Mouse (Mus musculus) MEL (cell line): ENCODE data around the gene Agpat4. TPM values are rescaled to one million over a fixed set of nuclear protein-coding genes. Genes with fewer than 3 reads are reported as not detected.

Source experiments
- DNase-seq: peaks from one replicate; pipeline ENCODE4 v3.0.0; 2011; ENCODE audit warnings: low read depth, low spot score
- H3K27ac ChIP-seq: 2 replicates; pipeline ENCODE4 v1.5.1; 2012; ENCODE audit warnings: low read depth, mild to moderate bottlenecking, control low read depth, low read length, moderate library complexity; ENCODE audit not compliant: control insufficient read depth
- H3K27me3 ChIP-seq, 2 experiments: fragments of 150-350 bp in 1 of 2; sonication (generic) in 1 of 2; 2 replicates each; pipeline ENCODE4 v1.6.1; 2012; ENCODE audit warnings: low read length in 2 of 2, mild to moderate bottlenecking in 2 of 2, improper control_type of control experiment in 1 of 2, moderate library complexity in 1 of 2; ENCODE audit not compliant: insufficient read depth in 2 of 2, control insufficient read depth in 1 of 2
- H3K36me3 ChIP-seq, 2 experiments: 2 replicates each; pipeline ENCODE4 v1.6.1; 2012 to 2014; ENCODE audit warnings: low read length in 2 of 2, improper control_type of control experiment in 1 of 2, inconsistent platforms in 1 of 2, mild to moderate bottlenecking in 1 of 2; ENCODE audit not compliant: insufficient read depth in 2 of 2, control insufficient read depth in 1 of 2
- H3K4me1 ChIP-seq, 2 experiments: fragments of 150-350 bp in 1 of 2; sonication (generic) in 1 of 2; 2 replicates each; pipeline ENCODE4 v1.6.1; 2012; ENCODE audit warnings: low read length in 2 of 2, improper control_type of control experiment in 1 of 2, mild to moderate bottlenecking in 1 of 2; ENCODE audit not compliant: insufficient read depth in 2 of 2, control insufficient read depth in 1 of 2
- H3K4me3 ChIP-seq, 2 experiments: fragments of 150-350 bp in 1 of 2; sonication (generic) in 1 of 2; 2 replicates each; pipeline ENCODE4 v1.5.1; 2012; ENCODE audit warnings: low read depth in 2 of 2, low read length in 2 of 2, mild to moderate bottlenecking in 2 of 2, moderate library complexity in 2 of 2, control low read depth in 1 of 2, improper control_type of control experiment in 1 of 2; ENCODE audit not compliant: control insufficient read depth in 1 of 2, insufficient read depth in 1 of 2
- H3K79me2 ChIP-seq: 2 replicates; pipeline ENCODE4 v1.6.1; 2012; ENCODE audit warnings: mild to moderate bottlenecking, low read length, moderate library complexity; ENCODE audit not compliant: control insufficient read depth, poor library complexity, insufficient read depth
- H3K9ac ChIP-seq: 2 replicates; pipeline ENCODE4 v1.6.1; 2012; ENCODE audit warnings: low read depth, mild to moderate bottlenecking, control low read depth, low read length, moderate library complexity; ENCODE audit not compliant: control insufficient read depth, poor library complexity, severe bottlenecking
- H3K9me3 ChIP-seq: fragments of 150-350 bp; sonication (generic); replicated peaks from 2 replicates; pipeline ENCODE4 v1.6.1; 2012; ENCODE audit warnings: mild to moderate bottlenecking, low read length, improper control_type of control experiment, moderate library complexity; ENCODE audit not compliant: insufficient read depth
- CHD1 ChIP-seq: IDR thresholded peaks from 2 replicates; pipeline ENCODE4 v1.6.1; 2012; ENCODE audit warnings: low read depth, mild to moderate bottlenecking, inconsistent platforms, low read length, improper control_type of control experiment
- EP300 ChIP-seq, 2 experiments: IDR thresholded peaks; 2 replicates each; pipeline ENCODE4 v1.6.1; 2011; ENCODE audit warnings: improper control_type of control experiment in 2 of 2, low read length in 2 of 2, low read depth in 1 of 2, mild to moderate bottlenecking in 1 of 2
- GATA1 ChIP-seq: IDR thresholded peaks from 2 replicates; pipeline ENCODE4 v1.6.1; 2011; ENCODE audit warnings: low read depth, low read length, improper control_type of control experiment
- JUND ChIP-seq: IDR thresholded peaks from 2 replicates; pipeline ENCODE4 v1.6.1; 2011; ENCODE audit warnings: low read depth, mild to moderate bottlenecking, improper control_type of control experiment, low read length
- POLR2A ChIP-seq, 2 experiments: IDR thresholded peaks; 2 replicates each; pipeline ENCODE4 v1.6.1; 2011 to 2012; ENCODE audit warnings: low read length in 2 of 2, mild to moderate bottlenecking in 2 of 2, control low read depth in 1 of 2, improper control_type of control experiment in 1 of 2, low read depth in 1 of 2, moderate library complexity in 1 of 2; ENCODE audit not compliant: control insufficient read depth in 1 of 2, insufficient read depth in 1 of 2, poor library complexity in 1 of 2
- RAD21 ChIP-seq: IDR thresholded peaks from 2 replicates; pipeline ENCODE4 v1.6.1; 2011; ENCODE audit warnings: mild to moderate bottlenecking, low read depth, low read length, improper control_type of control experiment
- TBP ChIP-seq: IDR thresholded peaks from 2 replicates; pipeline ENCODE4 v1.8.0; 2011; ENCODE audit warnings: low read depth, low read length, improper control_type of control experiment
- USF1 ChIP-seq: IDR thresholded peaks from 2 replicates; pipeline ENCODE4 v1.6.1; 2014; ENCODE audit warnings: low read depth, mild to moderate bottlenecking, inconsistent platforms, low read length, improper control_type of control experiment, moderate library complexity
- USF2 ChIP-seq, 2 experiments: IDR thresholded peaks; 2 replicates each; pipeline ENCODE4 v1.6.1; 2011 to 2012; ENCODE audit warnings: improper control_type of control experiment in 2 of 2, low read length in 2 of 2, borderline replicate concordance in 1 of 2, inconsistent platforms in 1 of 2, low read depth in 1 of 2, mild to moderate bottlenecking in 1 of 2; ENCODE audit not compliant: insufficient read depth in 1 of 2
- ZKSCAN1 ChIP-seq: IDR thresholded peaks from 2 replicates; pipeline ENCODE4 v1.6.1; 2012; ENCODE audit warnings: low read depth, mild to moderate bottlenecking, inconsistent platforms, low read length, improper control_type of control experiment, moderate library complexity
- polyA plus RNA-seq, 2 experiments: library from polyadenylated mRNA; stranded (reverse) in 1 of 2; unstranded in 1 of 2; fragments of >175 nt in 1 of 2; fragments of >200 nt in 1 of 2; gene quantifications; 2 replicates each; pipeline versions ENCODE4 v1.2.1 to v1.2.4; 2012; ENCODE audit warnings: low replicate concordance in 2 of 2, low read depth in 1 of 2; ENCODE audit not compliant: insufficient read length in 2 of 2, insufficient read depth in 1 of 2, missing spikeins in 1 of 2
- total RNA-seq: library from RNA; depleted of rRNA; stranded (reverse); fragments of 300-350 nt; gene quantifications from 2 replicates; pipeline ENCODE4 v1.2.3, GENCODE M21; 2012

The Agpat4 gene
- total and polyA plus RNA-seq, 3 experiments: 3.3 to 9.3 TPM; not detected in 1

DNA sequence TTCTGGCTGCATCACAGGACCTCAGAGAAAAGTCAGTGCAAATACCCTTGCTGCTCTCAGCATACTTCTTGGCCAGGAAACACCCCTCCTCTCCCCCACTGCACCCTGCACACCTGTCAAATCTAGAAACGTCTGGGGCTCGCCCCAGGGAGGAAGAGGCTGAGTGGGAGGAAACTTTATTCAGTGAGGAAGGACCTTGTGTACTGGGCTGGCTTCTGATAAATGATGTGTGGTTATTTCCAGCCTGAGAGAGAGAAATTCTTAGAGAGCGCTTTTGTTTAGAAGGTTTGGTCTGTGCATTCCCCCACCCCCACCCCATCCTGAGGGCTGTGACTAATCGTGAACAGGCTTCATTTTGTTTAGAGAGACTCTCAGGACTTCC, 87.2 kb downstream of the Agpat4 start:
- H3K27me3 ChIP-seq: no peaks in the 10 kb centered on the region
- H3K36me3 ChIP-seq: peaks cover 0 to 28% of the 10 kb centered on the region in 2 experiments; a peak in 2 of 4 replicates
- peaks cover 12 to 42% of the 10 kb centered on the region in 2 experiments for H3K4me1 ChIP-seq

DNA sequence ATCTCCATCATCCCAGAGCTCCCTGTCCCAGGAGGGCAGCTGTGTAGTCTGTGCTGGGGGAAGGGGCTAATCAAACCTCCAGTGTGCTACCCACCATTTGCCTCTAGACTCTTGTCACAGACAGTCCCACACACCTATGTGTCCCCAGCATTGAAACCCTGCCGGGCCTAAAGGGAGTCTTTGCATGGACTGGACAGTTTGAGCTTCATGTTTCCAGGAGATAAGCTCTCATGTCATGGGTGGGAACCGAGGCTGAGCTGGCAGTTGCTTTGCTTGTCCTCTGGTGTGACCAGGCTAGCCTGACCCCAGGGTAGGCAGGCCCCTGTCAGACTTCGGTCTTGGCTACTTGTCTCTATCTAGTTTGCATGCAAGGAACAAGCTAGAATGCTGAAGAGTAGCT, 87.7 kb downstream of the Agpat4 start:
- TF ChIP-seq USF1 (no peak), RAD21 (no peak), CHD1 (no peak), ZKSCAN1 (no peak), POLR2A (IDR thresholded peaks at IDR 0.05; ENCODE audit: control insufficient read depth in 1 of 2, insufficient read depth in 1 of 2, low read depth in 1 of 2, low read length in 2 of 2, poor library complexity in 1 of 2) (no peak)
- Histone ChIP-seq H3K9me3 (no peaks in the 10 kb centered on the region), H3K27me3 (no peaks in the 10 kb centered on the region), H3K4me1 (peaks cover 12 to 42% of the 10 kb centered on the region in 2 experiments), H3K36me3 (peaks cover 0 to 28% of the 10 kb centered on the region in 2 experiments; a peak in 2 of 4 replicates), H3K4me3 (peak overlapping the region; percentile 2 to 17; a peak in 2 of 4 replicates), H3K9ac (peak overlapping the region; percentile 52), H3K27ac (peak overlapping the region; percentile 92), H3K79me2 (no peaks in the 10 kb centered on the region)
- DNase-seq: peak; percentile 42

More for the DNA sequence above, 87.2 kb downstream of the Agpat4 start:
- no peak for DNase-seq
- H3K79me2 ChIP-seq: no peaks in the 10 kb centered on the region
- H3K27ac ChIP-seq: peak overlapping the region; percentile 92
- H3K9ac ChIP-seq: peak overlapping the region; percentile 52
- H3K4me3 ChIP-seq: peak overlapping the region; percentile 2 to 17; a peak in 3 of 4 replicates
- H3K9me3 ChIP-seq: no peaks in the 10 kb centered on the region
- 0 out of 4 replicates have a peak, but pooled peaks of 1 of the 2 experiments have one; percentile 22 for TF ChIP-seq POLR2A (IDR thresholded peaks at IDR 0.05; ENCODE audit: control insufficient read depth in 1 of 2, insufficient read depth in 1 of 2, low read depth in 1 of 2, low read length in 2 of 2, poor library complexity in 1 of 2)
- TF ChIP-seq JUND: no peak
- peak; percentile 52 for TF ChIP-seq TBP

GRCm38 (mm10) chr17:12207022-12207548, 88.6 kb downstream of the Agpat4 start:
- TF ChIP-seq USF2 (IDR thresholded peaks at IDR 0.05; ENCODE audit: borderline replicate concordance in 1 of 2, insufficient read depth in 1 of 2, low read depth in 1 of 2, low read length in 2 of 2) (no peak), EP300 (IDR thresholded peaks at IDR 0.05; ENCODE audit: low read depth in 1 of 2, low read length in 2 of 2) (peak in 1 of 2 experiments; percentile 23; a peak in 1 of 4 replicates), CHD1 (no peak), GATA1 (no peak)
- TF ChIP-seq, all 39 proteins: peak for 1
- H3K9ac ChIP-seq: peak overlapping the region; percentile 12; the same call in 1 of the 2 replicates
- H3K27me3 ChIP-seq: no peaks in the 10 kb centered on the region
- peak; percentile 33 for DNase-seq
- H3K79me2 ChIP-seq: no peaks in the 10 kb centered on the region
- peaks cover 12 to 42% of the 10 kb centered on the region in 2 experiments for H3K4me1 ChIP-seq
- H3K27ac ChIP-seq: peak overlapping the region; percentile 92
- H3K36me3 ChIP-seq: peaks cover 0 to 28% of the 10 kb centered on the region in 2 experiments; a peak in 2 of 4 replicates
- H3K9me3 ChIP-seq: no peaks in the 10 kb centered on the region
- no peak overlapping the region for H3K4me3 ChIP-seq
